Mouse (Mus musculus): ENCODE results near the gene Trabd2b. TPM values are rescaled to one million over a fixed set of nuclear protein-coding genes. Genes with fewer than 3 reads are reported as not detected.

The Trabd2b gene
- total and polyA plus RNA-seq, 3 experiments = not detected

DNA sequence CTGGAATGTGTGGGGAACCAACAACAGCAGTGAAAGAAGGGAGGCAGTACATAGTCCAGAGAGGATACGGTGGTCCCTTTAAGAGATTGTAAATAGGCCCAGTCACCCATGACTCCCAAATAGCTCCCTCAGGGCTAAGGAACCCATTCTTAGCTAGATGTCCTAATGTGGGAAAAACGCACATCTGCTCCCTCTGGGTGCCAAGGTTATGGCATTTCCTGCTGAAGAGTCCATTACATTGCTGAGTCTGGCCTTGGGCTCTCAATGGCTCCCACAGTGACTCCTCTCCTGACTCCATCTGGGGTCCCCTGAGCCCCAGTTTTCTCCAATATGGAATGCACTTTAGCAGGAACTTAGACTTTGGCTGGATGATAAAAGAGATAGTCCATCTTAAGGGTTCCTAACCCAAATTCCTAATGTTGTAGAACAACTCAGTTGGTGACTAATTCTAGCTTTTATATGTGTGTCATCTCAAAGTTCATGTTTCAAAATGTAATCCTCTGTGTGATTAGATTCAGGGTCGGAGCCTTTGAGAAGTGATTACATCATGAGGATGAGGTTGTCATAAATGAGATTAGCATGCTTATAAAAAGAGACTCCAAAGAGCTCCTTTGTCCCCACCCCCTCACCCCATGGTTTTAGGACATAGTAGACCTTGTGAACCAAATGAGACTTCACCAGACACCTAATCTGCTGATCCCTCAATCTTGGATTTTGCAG, 139.1 kb downstream of the Trabd2b start:
- no peak for DNase-seq (ENCODE audit: low read depth, low spot score)
- TF ChIP-seq POLR2AphosphoS2 (IDR thresholded peaks at IDR 0.05; ENCODE audit: low read length) = no peak
- no peak for TF ChIP-seq RCOR1 (IDR thresholded peaks at IDR 0.05; ENCODE audit: low read depth, low read length)
- TF ChIP-seq ZC3H11A (IDR thresholded peaks at IDR 0.05; ENCODE audit: low read depth, low read length) = no peak
- TF ChIP-seq GABPA (IDR thresholded peaks at IDR 0.05; ENCODE audit: low read depth, low read length) = no peak
- no peak for TF ChIP-seq UBTF (IDR thresholded peaks at IDR 0.05; ENCODE audit: borderline replicate concordance, insufficient read depth, low read depth, low read length)
- no peak for TF ChIP-seq MAZ (IDR thresholded peaks at IDR 0.05; ENCODE audit: low read depth, low read length)
- TF ChIP-seq ZNF384 (IDR thresholded peaks at IDR 0.05; ENCODE audit: low read depth, low read length) = no peak
- no peak for TF ChIP-seq NRF1 (IDR thresholded peaks at IDR 0.05; ENCODE audit: insufficient read depth, low read depth, low read length, poor library complexity, severe bottlenecking)
- no peak for TF ChIP-seq E2F4 (IDR thresholded peaks at IDR 0.05; ENCODE audit: borderline replicate concordance, low read depth, low read length)
- TF ChIP-seq ELF1 (IDR thresholded peaks at IDR 0.05; ENCODE audit: low read depth, low read length) = no peak
- no peak for TF ChIP-seq HCFC1 (IDR thresholded peaks at IDR 0.05; ENCODE audit: low read depth, low read length)
- TF ChIP-seq ETS1 (IDR thresholded peaks at IDR 0.05; ENCODE audit: low read depth, low read length) = no peak
- no peak for TF ChIP-seq MAX (IDR thresholded peaks at IDR 0.05; ENCODE audit: low read length)
- Histone ChIP-seq H3K36me3 (ENCODE audit: control insufficient read depth in 1 of 2, insufficient read depth in 2 of 2, low read length in 2 of 2) (no peaks in the 10 kb centered on the region), H3K4me1 (ENCODE audit: control insufficient read depth in 1 of 2, insufficient read depth in 2 of 2, low read length in 2 of 2) (no peaks in the 10 kb centered on the region), H3K9ac (ENCODE audit: control insufficient read depth, low read depth, low read length, poor library complexity, severe bottlenecking) (no peak overlapping the region), H3K79me2 (ENCODE audit: control insufficient read depth, insufficient read depth, low read length, poor library complexity) (no peaks in the 10 kb centered on the region), H3K27me3 (ENCODE audit: control insufficient read depth in 1 of 2, insufficient read depth in 2 of 2, low read length in 2 of 2) (no peaks in the 10 kb centered on the region), H3K27ac (ENCODE audit: control insufficient read depth, low read depth, low read length) (no peak overlapping the region), H3K9me3 (replicated peaks; ENCODE audit: insufficient read depth, low read length) (no peaks in the 10 kb centered on the region), H3K4me3 (ENCODE audit: control insufficient read depth in 1 of 2, insufficient read depth in 1 of 2, low read depth in 2 of 2, low read length in 2 of 2) (no peak overlapping the region)

DNA sequence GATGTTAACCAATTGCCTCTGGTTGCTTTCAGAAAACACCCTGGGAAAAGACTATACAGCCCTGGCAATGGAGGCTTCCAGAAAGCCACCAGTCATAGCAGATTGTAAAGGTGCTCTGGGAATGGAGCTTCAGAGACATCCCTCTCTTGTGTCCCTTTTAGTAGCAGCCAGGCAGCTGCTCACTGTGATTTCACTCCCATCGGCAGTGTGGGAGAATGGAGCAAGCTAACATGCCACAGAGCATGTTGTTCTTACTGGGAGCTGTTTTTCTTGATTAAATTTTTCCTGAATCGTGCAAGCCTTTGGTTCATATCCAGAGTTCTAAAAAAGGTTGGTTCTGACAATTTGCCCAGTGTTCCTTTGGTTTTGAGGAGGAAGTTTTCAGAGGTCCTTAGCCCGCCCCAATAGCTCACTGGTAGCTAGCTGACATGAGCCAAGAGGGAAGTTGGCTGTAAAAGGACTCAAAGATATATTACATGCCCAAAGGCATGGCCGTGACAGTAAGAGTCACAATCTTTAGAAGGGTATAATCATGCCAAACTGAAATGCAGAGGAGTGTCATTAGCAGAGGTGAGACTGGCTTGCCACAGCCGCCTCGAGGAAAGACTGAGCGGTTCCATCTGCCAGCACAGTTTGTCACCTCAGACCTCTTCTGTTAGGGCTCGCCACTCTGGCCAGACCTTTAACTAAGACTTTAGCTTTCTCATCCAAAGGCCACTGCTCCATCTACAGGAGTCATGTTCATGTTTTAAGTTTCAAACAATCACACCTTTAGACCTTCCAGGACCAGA, 141.3 kb downstream of the Trabd2b start:
- TF ChIP-seq MAFK (IDR thresholded peaks at IDR 0.05; ENCODE audit: borderline replicate concordance, low read depth, low read length) (no peak), CTCF (IDR thresholded peaks at IDR 0.05 in 2 of 3, conservative IDR thresholded peaks at IDR 0.05 in 1 of 3; ENCODE audit: control insufficient read depth in 1 of 3, insufficient read depth in 1 of 3, low read depth in 2 of 3, low read length in 3 of 3, poor library complexity in 1 of 3, severe bottlenecking in 1 of 3) (no peak), NELFE (IDR thresholded peaks at IDR 0.05; ENCODE audit: low read depth, low read length) (no peak), TBP (IDR thresholded peaks at IDR 0.05; ENCODE audit: low read depth, low read length) (no peak), POLR2AphosphoS2 (IDR thresholded peaks at IDR 0.05; ENCODE audit: low read length) (no peak), KAT2A (conservative IDR thresholded peaks at IDR 0.05; ENCODE audit: low read depth, low read length) (no peak), ZNF384 (IDR thresholded peaks at IDR 0.05; ENCODE audit: low read depth, low read length) (no peak), GABPA (IDR thresholded peaks at IDR 0.05; ENCODE audit: low read depth, low read length) (no peak), USF1 (IDR thresholded peaks at IDR 0.05; ENCODE audit: low read depth, low read length) (no peak), MAZ (IDR thresholded peaks at IDR 0.05; ENCODE audit: low read depth, low read length) (no peak), ZC3H11A (IDR thresholded peaks at IDR 0.05; ENCODE audit: low read depth, low read length) (no peak), POLR2A (IDR thresholded peaks at IDR 0.05; ENCODE audit: control insufficient read depth in 1 of 2, insufficient read depth in 1 of 2, low read depth in 1 of 2, low read length in 2 of 2, poor library complexity in 1 of 2) (no peak), MYC (IDR thresholded peaks at IDR 0.05; ENCODE audit: low read depth, low read length) (no peak), ZMIZ1 (IDR thresholded peaks at IDR 0.05; ENCODE audit: low read depth, low read length) (no peak)
- H3K27me3 ChIP-seq (ENCODE audit: control insufficient read depth in 1 of 2, insufficient read depth in 2 of 2, low read length in 2 of 2) = no peaks in the 10 kb centered on the region

More for the DNA sequence above, 141.3 kb downstream of the Trabd2b start:
- Histone ChIP-seq H3K27ac (ENCODE audit: control insufficient read depth, low read depth, low read length) (no peak overlapping the region), H3K9ac (ENCODE audit: control insufficient read depth, low read depth, low read length, poor library complexity, severe bottlenecking) (no peak overlapping the region), H3K9me3 (replicated peaks; ENCODE audit: insufficient read depth, low read length) (no peaks in the 10 kb centered on the region), H3K4me3 (ENCODE audit: control insufficient read depth in 1 of 2, insufficient read depth in 1 of 2, low read depth in 2 of 2, low read length in 2 of 2) (no peak overlapping the region), H3K36me3 (ENCODE audit: control insufficient read depth in 1 of 2, insufficient read depth in 2 of 2, low read length in 2 of 2) (no peaks in the 10 kb centered on the region), H3K79me2 (ENCODE audit: control insufficient read depth, insufficient read depth, low read length, poor library complexity) (no peaks in the 10 kb centered on the region), H3K4me1 (ENCODE audit: control insufficient read depth in 1 of 2, insufficient read depth in 2 of 2, low read length in 2 of 2) (no peaks in the 10 kb centered on the region)
- DNase-seq (ENCODE audit: low read depth, low spot score) = no peak
